Mouse (Mus musculus) liver, postnatal 0 days (tissue): Measurements from ENCODE around the gene Plekho2. TPM values are rescaled to one million over a fixed set of nuclear protein-coding genes. Genes with fewer than 3 reads are reported as not detected.
A peak's percentile ranks its signal among the peaks of the same experiment; 100 is the strongest.

ENCODE experiments used
- ATAC-seq: fragments of 200-750 bp; cut with Nextera tagmentation; 2 replicates; pipeline ENCODE4 v1.8.0; 2017; ENCODE audit warnings: mild to moderate bottlenecking, moderate library complexity
- DNase-seq: peaks from one replicate; pipeline ENCODE4 v3.0.0-alpha.2; 2016
- H3K27ac ChIP-seq: fragments of 300-500 bp; sonication (generic); 2 replicates; pipeline ENCODE4 v1.5.1; 2014; ENCODE audit warnings: antibody characterized with exemption, moderate library complexity, mild to moderate bottlenecking, low read depth
- H3K27me3 ChIP-seq: fragments of 300-500 bp; sonication (generic); 2 replicates; pipeline ENCODE4 v1.6.1; 2014; ENCODE audit warnings: low read length, control low read depth, mixed read lengths; ENCODE audit not compliant: insufficient read depth
- H3K36me3 ChIP-seq: fragments of 300-500 bp; sonication (generic); replicated peaks from 2 replicates; pipeline ENCODE4 v1.6.1; 2014; ENCODE audit warnings: mild to moderate bottlenecking, control low read depth, low read length, moderate library complexity, mixed read lengths; ENCODE audit not compliant: insufficient read depth
- H3K4me1 ChIP-seq: fragments of 300-500 bp; sonication (generic); 2 replicates; pipeline ENCODE4 v1.6.1; 2014; ENCODE audit warnings: antibody characterized with exemption, mild to moderate bottlenecking, control low read depth; ENCODE audit not compliant: insufficient read depth
- H3K4me2 ChIP-seq: fragments of 300-500 bp; sonication (generic); 2 replicates; pipeline ENCODE4 v1.6.1; 2014; ENCODE audit warnings: low read depth, mild to moderate bottlenecking, low read length, moderate library complexity, mixed read lengths
- H3K4me3 ChIP-seq: fragments of 300-500 bp; sonication (generic); 2 replicates; pipeline ENCODE4 v1.5.1; 2014; ENCODE audit warnings: low read depth, low read length
- H3K9ac ChIP-seq: fragments of 300-500 bp; sonication (generic); replicated peaks from 2 replicates; pipeline ENCODE4 v1.6.1; 2014; ENCODE audit warnings: mild to moderate bottlenecking, moderate library complexity
- H3K9me3 ChIP-seq: fragments of 300-500 bp; sonication (generic); 2 replicates; pipeline ENCODE4 v1.6.1; 2016; ENCODE audit warnings: mild to moderate bottlenecking, control low read depth, low read length, mixed read lengths
- CTCF ChIP-seq: sonication (generic); IDR thresholded peaks from 2 replicates; pipeline ENCODE4 v1.5.1; 2016; ENCODE audit warnings: antibody characterized with exemption, low read depth
- EP300 ChIP-seq: IDR thresholded peaks from 2 replicates; pipeline ENCODE4 v1.6.1; 2016; ENCODE audit warnings: antibody characterized with exemption, low read depth, mild to moderate bottlenecking
- WGBS: fragments of 180-500 bp; shearing (Covaris S2); extraction: QIAGEN DNeasy Blood & Tissue Kit; methylation state at CpG from one replicate; pipeline ENCODE4 v1.1.7; 2014; ENCODE audit not compliant: insufficient replicate concordance; 5-methylcytosine and 5-hydroxymethylcytosine counted together
- polyA plus RNA-seq: library from polyadenylated mRNA; unstranded; fragments of >200 nt; fragmentation: Nextera tagmentation; extraction: Ambion mirVana; gene quantifications from 2 replicates; pipeline ENCODE4 v1.2.1, GENCODE M21; 2015

Gene Plekho2
- polyA plus RNA-seq = 14.3 and 14.5 TPM in 2 replicates

GRCm38 (mm10) chr9:65579781-65580371, at the start of gene Plekho2:
Gene Plekho2 (minus strand): TSS chr9:65580040.
- peak within 1 kb of the TSS; percentile 71 for H3K9ac ChIP-seq
- 2% methylated on average over 45 of the region's 45 CpGs for WGBS
- no peaks in the 10 kb centered on the region for H3K9me3 ChIP-seq
- H3K27me3 ChIP-seq = no peaks in the 10 kb centered on the region
- peaks cover 42% of the 10 kb centered on the region for H3K4me1 ChIP-seq
- DNase-seq (peak; percentile 99), ATAC-seq (peak; percentile 84)
- peak within 1 kb of the TSS; percentile 82 for H3K4me2 ChIP-seq
- TF ChIP-seq EP300 (no peak), CTCF (no peak)
- H3K36me3 ChIP-seq = peaks cover 7% of the 10 kb centered on the region; the same call in 1 of the 2 replicates
- peak within 1 kb of the TSS; percentile 97 for H3K27ac ChIP-seq
- H3K4me3 ChIP-seq = peak within 1 kb of the TSS; percentile 72

- peak within 1 kb of the TSS; percentile 84 for H3K27ac ChIP-seq
- H3K36me3 ChIP-seq = no peaks in the 10 kb centered on the region
- peak within 1 kb of the TSS; percentile 72 for H3K9ac ChIP-seq
- peak within 1 kb of the TSS; percentile 58 for H3K4me3 ChIP-seq
- ATAC-seq (no peak), DNase-seq (peak; percentile 33)
- 4% methylated on average over 35 of the region's 40 CpGs for WGBS
- TF ChIP-seq CTCF = no peak
- no peak for TF ChIP-seq EP300
- H3K27me3 ChIP-seq = peaks cover 37% of the 10 kb centered on the region
- H3K4me1 ChIP-seq = peaks cover 9% of the 10 kb centered on the region
- peak within 1 kb of the TSS; percentile 75 for H3K4me2 ChIP-seq
- no peaks in the 10 kb centered on the region for H3K9me3 ChIP-seq
Measured at GRCm38 (mm10) chr9:65629025-65629766, 49.4 kb upstream of the Plekho2 start, which contains the start of gene Rbpms2. Gene Rbpms2 (plus strand): TSS chr9:65629648.

- no peak for DNase-seq
- no peak overlapping the region for H3K4me2 ChIP-seq
Measured at GRCm38 (mm10) chr9:65624266-65624665, 44.4 kb upstream of the Plekho2 start.

GRCm38 (mm10) chr9:65622826-65623225, 43.0 kb upstream of the Plekho2 start:
- TF ChIP-seq EP300 (no peak), CTCF (no peak)
- Histone ChIP-seq H3K9me3 (no peaks in the 10 kb centered on the region), H3K9ac (no peak overlapping the region), H3K4me1 (peaks cover 9% of the 10 kb centered on the region), H3K36me3 (no peaks in the 10 kb centered on the region), H3K4me2 (no peak overlapping the region), H3K4me3 (no peak overlapping the region), H3K27ac (no peak overlapping the region), H3K27me3 (peaks cover 3% of the 10 kb centered on the region; the same call in 1 of the 2 replicates)
- DNase-seq (no peak), ATAC-seq (no peak)
- WGBS = 42% methylated on average over 5 of the region's 5 CpGs

More at GRCm38 (mm10) chr9:65624266-65624665, 44.4 kb upstream of the Plekho2 start:
- TF ChIP-seq EP300 = no peak
- ATAC-seq = no peak
- Histone ChIP-seq H3K4me1 (peaks cover 10% of the 10 kb centered on the region), H3K27ac (no peak overlapping the region), H3K9ac (no peak overlapping the region), H3K27me3 (peaks cover 12% of the 10 kb centered on the region), H3K4me3 (no peak overlapping the region), H3K9me3 (no peaks in the 10 kb centered on the region), H3K36me3 (no peaks in the 10 kb centered on the region)
- WGBS = 38% methylated on average over 2 of the region's 2 CpGs

- H3K4me1 ChIP-seq = peaks cover 9% of the 10 kb centered on the region
- ATAC-seq = no peak
- no peaks in the 10 kb centered on the region for H3K36me3 ChIP-seq
- H3K4me3 ChIP-seq = no peak overlapping the region
- no peak for DNase-seq
- WGBS = 80% methylated on average over 2 of the region's 2 CpGs
- H3K9ac ChIP-seq = no peak overlapping the region
- no peak for TF ChIP-seq EP300
- no peak for TF ChIP-seq CTCF
- no peaks in the 10 kb centered on the region for H3K9me3 ChIP-seq
- no peaks in the 10 kb centered on the region for H3K27me3 ChIP-seq
- no peak overlapping the region for H3K4me2 ChIP-seq
- peak overlapping the region; percentile 48 for H3K27ac ChIP-seq
Measured at GRCm38 (mm10) chr9:65621666-65622065, 41.8 kb upstream of the Plekho2 start.

- no peaks in the 10 kb centered on the region for H3K9me3 ChIP-seq
- H3K9ac ChIP-seq = no peak overlapping the region
- no peaks in the 10 kb centered on the region for H3K27me3 ChIP-seq
- TF ChIP-seq EP300 = no peak
- no peak for TF ChIP-seq CTCF
- H3K4me2 ChIP-seq = no peak overlapping the region
- no peak overlapping the region for H3K4me3 ChIP-seq
- H3K27ac ChIP-seq = no peak overlapping the region; the same call in 1 of the 2 replicates
- DNase-seq (no peak), ATAC-seq (no peak)
- peaks cover 9% of the 10 kb centered on the region for H3K4me1 ChIP-seq
- WGBS = 78% methylated on average over 4 of the region's 4 CpGs
- no peaks in the 10 kb centered on the region for H3K36me3 ChIP-seq
Measured at GRCm38 (mm10) chr9:65621196-65621595, 41.4 kb upstream of the Plekho2 start.
